8 mouse cellular contexts compared by ENCODE assay signal in genomic region chr4:89532462-89532861, GRCm38 (mm10).
DNase-seq lines count a peak whose midpoint lies in the region; ATAC-seq and TF ChIP-seq lines count a peak whose summit lies in the region.

No protein-coding gene starts in this region.

- H3K27me3 ChIP-seq in heart, postnatal 0 days (ENCODE audit: control insufficient read depth, insufficient read depth, low read length), result no peaks in the 10 kb centered on the region
- H3K27me3 ChIP-seq in testis, adult 2 months (ENCODE audit: control insufficient read depth, insufficient read depth, low read length), result no peaks in the 10 kb centered on the region
- no peaks in the 10 kb centered on the region for H3K27me3 ChIP-seq in cerebellum, adult 2 months (ENCODE audit: control insufficient read depth, insufficient read depth, low read length)

- no peak for TF ChIP-seq POLR2A in testis, adult 2 months (IDR thresholded peaks at IDR 0.05; ENCODE audit: control insufficient read depth, low read depth, low read length)
- no peak for TF ChIP-seq POLR2A in cerebellum, adult 2 months (IDR thresholded peaks at IDR 0.05; ENCODE audit: borderline replicate concordance, insufficient read depth, low read length)

- intact Hi-C loops in heart, postnatal 25 days (cut with DNase I), result no loop called here

- H3K36me3 ChIP-seq in heart, postnatal 0 days (replicated peaks; ENCODE audit: control insufficient read depth, insufficient read depth, low read length), result no peaks in the 10 kb centered on the region
- no peaks in the 10 kb centered on the region for H3K36me3 ChIP-seq in testis, adult 2 months (ENCODE audit: control insufficient read depth, insufficient read depth, low read length)

- no peak for DNase-seq in heart, postnatal 0 days (ENCODE audit: low spot score)
- DNase-seq in heart, postnatal 25 days (ENCODE audit: low spot score), result no peak
- no peak for DNase-seq in testis, postnatal 14 days (ENCODE audit: low spot score)
- DNase-seq in cerebellum, adult 2 months, result peak; percentile 20 to 21
- peak; percentile 51 for DNase-seq in heart, postnatal 4 days
- DNase-seq in lung, postnatal 36 days, result peak; percentile 13
- DNase-seq in thymus, postnatal 36 days, result peak; percentile 7 to 14

- peak; percentile 66 for TF ChIP-seq CTCF in heart, postnatal 0 days (IDR thresholded peaks at IDR 0.05; ENCODE audit: low read depth)
- TF ChIP-seq CTCF in testis, adult 2 months (IDR thresholded peaks at IDR 0.05; ENCODE audit: control insufficient read depth, insufficient read depth, insufficient replicate concordance, low read depth, low read length), result peak; percentile 43; the same call in 1 of the 2 replicates
- TF ChIP-seq CTCF in cerebellum, adult 2 months (IDR thresholded peaks at IDR 0.05; ENCODE audit: borderline replicate concordance, insufficient read depth, low read depth, low read length), result peak; percentile 68; the same call in 1 of the 2 replicates

- no peak overlapping the region for H3K27ac ChIP-seq in heart, postnatal 0 days (ENCODE audit: low read depth)
- H3K27ac ChIP-seq in testis, adult 2 months (ENCODE audit: control insufficient read depth, insufficient read depth, low read depth, low read length), result no peak overlapping the region
- H3K27ac ChIP-seq in cerebellum, adult 2 months (ENCODE audit: insufficient read depth, low read length), result no peak overlapping the region

- 4% methylated on average over 4 of the region's 4 CpGs for WGBS in heart, postnatal 0 days
- WGBS in cerebellum, adult 2 months, result 17% methylated on average over 4 of the region's 4 CpGs

- no peak for TF ChIP-seq EP300 in heart, postnatal 0 days (IDR thresholded peaks at IDR 0.05; ENCODE audit: low read depth)

- ATAC-seq in heart, postnatal 0 days (ENCODE audit: insufficient read depth, low read depth), result no peak

- no peak overlapping the region for H3K9ac ChIP-seq in heart, postnatal 0 days (replicated peaks; ENCODE audit: low read depth, low read length)

- no peak overlapping the region for H3K4me3 ChIP-seq in heart, postnatal 0 days (ENCODE audit: low read depth, low read length)
- no peak overlapping the region for H3K4me3 ChIP-seq in testis, adult 2 months (ENCODE audit: control insufficient read depth, low read depth, low read length)
- H3K4me3 ChIP-seq in cerebellum, adult 2 months (replicated peaks; ENCODE audit: insufficient read depth, low read depth, low read length), result no peak overlapping the region

- H3K4me1 ChIP-seq in heart, postnatal 0 days (ENCODE audit: control insufficient read depth, insufficient read depth), result no peaks in the 10 kb centered on the region
- H3K4me1 ChIP-seq in testis, adult 2 months (ENCODE audit: control insufficient read depth, insufficient read depth, low read length), result no peaks in the 10 kb centered on the region
- H3K4me1 ChIP-seq in cerebellum, adult 2 months (ENCODE audit: control insufficient read depth, insufficient read depth, low read length), result no peaks in the 10 kb centered on the region

- no peak overlapping the region for H3K4me2 ChIP-seq in heart, postnatal 0 days (ENCODE audit: low read depth, low read length)

- H3K9me3 ChIP-seq in heart, postnatal 0 days (replicated peaks; ENCODE audit: control insufficient read depth, low read length), result no peaks in the 10 kb centered on the region

Comparison
In these comparisons a context has a peak if more than half of its experiments do, and no peak if none do; other contexts are left out.
1. DNase-seq: peak in cerebellum, adult 2 months (2 of 2), heart, postnatal 4 days (single experiment), lung, postnatal 36 days (single experiment) and thymus, postnatal 36 days (2 of 2); none in heart, postnatal 0 days (single experiment), heart, postnatal 25 days (single experiment) and testis, postnatal 14 days (single experiment).
2. Peak in every context shown above with its lines, with median percentiles within 50 percentile points of each other: CTCF ChIP-seq.